Mouse (Mus musculus) neural tube, embryonic 13.5 days (tissue): ENCODE results near the gene AC141477.1. TPM values are rescaled to one million over a fixed set of nuclear protein-coding genes. Genes with fewer than 3 reads are reported as not detected.

Experiments
- ATAC-seq: fragments of 200-750 bp; cut with Nextera tagmentation; 2 replicates; pipeline ENCODE4 v1.8.0; 2017; ENCODE audit warnings: low read depth, mild to moderate bottlenecking, moderate TSS enrichment, moderate library complexity
- H3K27ac ChIP-seq: fragments of 300-500 bp; sonication (generic); replicated peaks from 2 replicates; pipeline ENCODE4 v1.5.1; 2015; ENCODE audit warnings: moderate library complexity, mild to moderate bottlenecking, inconsistent platforms
- H3K27me3 ChIP-seq: fragments of 300-500 bp; sonication (generic); 2 replicates; pipeline ENCODE4 v1.6.1; 2015; ENCODE audit warnings: mild to moderate bottlenecking, inconsistent platforms
- H3K36me3 ChIP-seq: fragments of 300-500 bp; sonication (generic); 2 replicates; pipeline ENCODE4 v1.6.1; 2015; ENCODE audit warnings: mild to moderate bottlenecking, inconsistent platforms
- H3K4me1 ChIP-seq: fragments of 300-500 bp; sonication (generic); replicated peaks from 2 replicates; pipeline ENCODE4 v1.6.1; 2015; ENCODE audit warnings: inconsistent platforms
- H3K4me2 ChIP-seq: fragments of 300-500 bp; sonication (generic); 2 replicates; pipeline ENCODE4 v1.6.1; 2015; ENCODE audit warnings: inconsistent platforms, mild to moderate bottlenecking, moderate library complexity
- H3K4me3 ChIP-seq: fragments of 300-500 bp; sonication (generic); 2 replicates; pipeline ENCODE4 v1.5.1; 2015; ENCODE audit warnings: mild to moderate bottlenecking, inconsistent platforms
- H3K9ac ChIP-seq: fragments of 300-500 bp; sonication (generic); 2 replicates; pipeline ENCODE4 v1.6.1; 2015; ENCODE audit warnings: moderate library complexity, mild to moderate bottlenecking, inconsistent platforms
- H3K9me3 ChIP-seq: fragments of 300-500 bp; sonication (generic); 2 replicates; pipeline ENCODE4 v1.6.1; 2016; ENCODE audit warnings: inconsistent platforms
- WGBS: fragments of 180-500 bp; shearing (Covaris S2); methylation state at CpG from one replicate; pipeline ENCODE4 v1.1.7; 2015; 5-methylcytosine and 5-hydroxymethylcytosine counted together
- polyA plus RNA-seq: library from polyadenylated mRNA; unstranded; fragments of >200 nt; fragmentation: Nextera tagmentation; extraction: Ambion mirVana; gene quantifications from 2 replicates; pipeline ENCODE4 v1.2.1, GENCODE M21; 2015

Gene AC141477.1
- not detected in 2 replicates for polyA plus RNA-seq

GRCm38 (mm10) chr10:76440281-76440680 is at the start of gene AC141477.1:
TSS of gene AC141477.1 (minus strand) at chr10:76440444.
- peaks cover 47% of the 10 kb centered on the region for H3K36me3 ChIP-seq
- H3K27me3 ChIP-seq: no peaks in the 10 kb centered on the region
- H3K9ac ChIP-seq: no peak within 1 kb of the TSS
- H3K4me3 ChIP-seq: no peak within 1 kb of the TSS
- H3K27ac ChIP-seq: no peak within 1 kb of the TSS
- ATAC-seq: no peak
- WGBS: 95% methylated on average over 17 of the region's 17 CpGs
- H3K4me1 ChIP-seq: peaks cover 22% of the 10 kb centered on the region
- peak within 1 kb of the TSS; percentile 78; the same call in 1 of the 2 replicates for H3K4me2 ChIP-seq
- H3K9me3 ChIP-seq: no peaks in the 10 kb centered on the region

- peaks cover 95% of the 10 kb centered on the region for H3K36me3 ChIP-seq
- no peaks in the 10 kb centered on the region for H3K4me1 ChIP-seq
- 93% methylated on average over 15 of the region's 15 CpGs for WGBS
- no peaks in the 10 kb centered on the region for H3K27me3 ChIP-seq
- H3K9ac ChIP-seq: no peak overlapping the region
- H3K9me3 ChIP-seq: no peaks in the 10 kb centered on the region
- no peak overlapping the region for H3K4me3 ChIP-seq
- H3K27ac ChIP-seq: no peak overlapping the region
- no peak for ATAC-seq
- H3K4me2 ChIP-seq: no peak overlapping the region
Measured at GRCm38 (mm10) chr10:76489205-76489604, 49.0 kb upstream of the AC141477.1 start.

- H3K9ac ChIP-seq: no peak overlapping the region
- no peak overlapping the region for H3K27ac ChIP-seq
- peaks cover 95% of the 10 kb centered on the region for H3K36me3 ChIP-seq
- H3K4me2 ChIP-seq: no peak overlapping the region
- H3K27me3 ChIP-seq: no peaks in the 10 kb centered on the region
- no peaks in the 10 kb centered on the region for H3K4me1 ChIP-seq
- no peak for ATAC-seq
- WGBS: 95% methylated on average over 8 of the region's 8 CpGs
- H3K9me3 ChIP-seq: no peaks in the 10 kb centered on the region
- no peak overlapping the region for H3K4me3 ChIP-seq
Measured at GRCm38 (mm10) chr10:76488265-76488664, 48.0 kb upstream of the AC141477.1 start.

- WGBS: 95% methylated on average over 2 of the region's 2 CpGs
- Histone ChIP-seq H3K27me3 (no peaks in the 10 kb centered on the region), H3K4me1 (no peaks in the 10 kb centered on the region), H3K9me3 (no peaks in the 10 kb centered on the region), H3K4me2 (no peak overlapping the region), H3K27ac (no peak overlapping the region), H3K9ac (no peak overlapping the region), H3K36me3 (peaks cover 98% of the 10 kb centered on the region), H3K4me3 (no peak overlapping the region)
- no peak for ATAC-seq
Measured at GRCm38 (mm10) chr10:76486302-76486701, 46.1 kb upstream of the AC141477.1 start.

GRCm38 (mm10) chr10:76481480-76481879 is 41.2 kb upstream of the AC141477.1 start:
- H3K4me2 ChIP-seq: no peak overlapping the region
- ATAC-seq: no peak
- no peak overlapping the region for H3K27ac ChIP-seq

GRCm38 (mm10) chr10:76480851-76481250 is 40.6 kb upstream of the AC141477.1 start:
- no peak for ATAC-seq
- Histone ChIP-seq H3K4me2 (no peak overlapping the region), H3K4me3 (no peak overlapping the region), H3K36me3 (peaks cover 97% of the 10 kb centered on the region), H3K27ac (no peak overlapping the region), H3K9ac (no peak overlapping the region), H3K27me3 (no peaks in the 10 kb centered on the region), H3K9me3 (no peaks in the 10 kb centered on the region), H3K4me1 (no peaks in the 10 kb centered on the region)
- WGBS: 92% methylated on average over 13 of the region's 13 CpGs

More at GRCm38 (mm10) chr10:76481480-76481879, 41.2 kb upstream of the AC141477.1 start:
- Histone ChIP-seq H3K4me1 (no peaks in the 10 kb centered on the region), H3K9me3 (no peaks in the 10 kb centered on the region), H3K9ac (no peak overlapping the region), H3K4me3 (no peak overlapping the region), H3K27me3 (no peaks in the 10 kb centered on the region), H3K36me3 (peaks cover 97% of the 10 kb centered on the region)
- 95% methylated on average over 6 of the region's 6 CpGs for WGBS

- Histone ChIP-seq H3K27ac (no peak overlapping the region), H3K4me2 (no peak overlapping the region), H3K9me3 (no peaks in the 10 kb centered on the region), H3K9ac (no peak overlapping the region), H3K27me3 (no peaks in the 10 kb centered on the region), H3K4me3 (no peak overlapping the region), H3K4me1 (peaks cover 45% of the 10 kb centered on the region), H3K36me3 (peaks cover 79% of the 10 kb centered on the region)
- 86% methylated on average over 5 of the region's 5 CpGs for WGBS
- no peak for ATAC-seq
Measured at GRCm38 (mm10) chr10:76473759-76474158, 33.5 kb upstream of the AC141477.1 start.

GRCm38 (mm10) chr10:76468203-76469162 is 28.2 kb upstream of the AC141477.1 start, which contains the start of the genes Mcm3ap and Ybey:
TSS of gene Mcm3ap (plus strand) at chr10:76468927.
TSS of gene Ybey (minus strand) at chr10:76469114.
- Histone ChIP-seq H3K4me1 (peaks cover 46% of the 10 kb centered on the region), H3K9ac (peak within 1 kb of the TSS; percentile 87), H3K4me3 (peak within 1 kb of the TSS; percentile 68), H3K27ac (peak within 1 kb of the TSS; percentile 88), H3K27me3 (no peaks in the 10 kb centered on the region), H3K36me3 (peaks cover 43% of the 10 kb centered on the region), H3K9me3 (no peaks in the 10 kb centered on the region), H3K4me2 (peak within 1 kb of the TSS; percentile 62)
- ATAC-seq: peak; percentile 99
- 2% methylated on average over 55 of the region's 55 CpGs for WGBS

GRCm38 (mm10) chr10:76462721-76463120 is 22.5 kb upstream of the AC141477.1 start:
- 92% methylated on average over 6 of the region's 6 CpGs for WGBS
- Histone ChIP-seq H3K4me1 (peaks cover 2% of the 10 kb centered on the region), H3K36me3 (peaks cover 28% of the 10 kb centered on the region), H3K27ac (no peak overlapping the region), H3K9ac (no peak overlapping the region), H3K4me3 (no peak overlapping the region), H3K27me3 (no peaks in the 10 kb centered on the region), H3K9me3 (0 out of 2 replicates have a peak, but pooled peaks cover 4% of the 10 kb centered on the region), H3K4me2 (no peak overlapping the region)
- no peak for ATAC-seq

GRCm38 (mm10) chr10:76462312-76462711 is 22.1 kb upstream of the AC141477.1 start:
- Histone ChIP-seq H3K36me3 (peaks cover 28% of the 10 kb centered on the region), H3K4me3 (no peak overlapping the region), H3K4me1 (no peaks in the 10 kb centered on the region), H3K27ac (no peak overlapping the region), H3K9me3 (0 out of 2 replicates have a peak, but pooled peaks cover 4% of the 10 kb centered on the region), H3K27me3 (no peaks in the 10 kb centered on the region), H3K9ac (no peak overlapping the region), H3K4me2 (no peak overlapping the region)
- ATAC-seq: no peak
- WGBS: 94% methylated on average over 7 of the region's 7 CpGs

- H3K27ac ChIP-seq: no peak overlapping the region
- no peaks in the 10 kb centered on the region for H3K27me3 ChIP-seq
- H3K36me3 ChIP-seq: peaks cover 28% of the 10 kb centered on the region
- H3K4me2 ChIP-seq: no peak overlapping the region
- 0 out of 2 replicates have a peak, but pooled peaks cover 4% of the 10 kb centered on the region for H3K9me3 ChIP-seq
- H3K4me3 ChIP-seq: no peak overlapping the region
- WGBS: 88% methylated on average over 1 of the region's 1 CpGs
- no peak for ATAC-seq
- no peak overlapping the region for H3K9ac ChIP-seq
- H3K4me1 ChIP-seq: no peaks in the 10 kb centered on the region
Measured at GRCm38 (mm10) chr10:76461255-76461654, 21.0 kb upstream of the AC141477.1 start.

- no peaks in the 10 kb centered on the region for H3K36me3 ChIP-seq
- H3K4me3 ChIP-seq: no peak overlapping the region
- WGBS: 75% methylated on average over 5 of the region's 5 CpGs
- H3K4me2 ChIP-seq: no peak overlapping the region
- no peak overlapping the region for H3K27ac ChIP-seq
- ATAC-seq: no peak
- H3K9me3 ChIP-seq: 0 out of 2 replicates have a peak, but pooled peaks cover 4% of the 10 kb centered on the region
- no peaks in the 10 kb centered on the region for H3K27me3 ChIP-seq
- H3K4me1 ChIP-seq: no peaks in the 10 kb centered on the region
- H3K9ac ChIP-seq: no peak overlapping the region
Measured at GRCm38 (mm10) chr10:76455289-76455688, 15.0 kb upstream of the AC141477.1 start.
